Comparison of ENCODE assay signal across 9 mouse cellular contexts in the genomic region with DNA sequence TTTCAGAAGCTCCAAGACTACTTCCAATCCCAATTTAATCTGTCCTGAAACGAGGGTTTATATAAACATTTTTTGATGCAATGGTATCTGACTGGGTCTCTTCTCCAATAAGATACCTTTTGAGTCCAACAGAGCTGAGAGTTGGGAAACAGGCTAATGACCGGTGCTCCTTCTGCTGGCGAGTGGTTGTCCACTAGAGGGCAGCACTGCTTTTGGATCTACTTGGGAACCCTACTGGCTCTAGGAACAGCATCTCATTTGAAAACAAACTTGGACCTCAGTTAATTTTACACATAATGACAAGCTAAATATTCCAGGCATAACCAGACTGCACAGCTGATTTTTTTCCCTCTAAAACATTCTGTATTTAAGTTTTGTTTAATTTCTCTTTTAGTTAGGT.
DNase-seq lines count a peak whose midpoint lies in the region; ATAC-seq and TF ChIP-seq lines count a peak whose summit lies in the region.
"Had no signal": no experiment of that assay in that cellular context is flagged by ENCODE, and none has a peak within 500 bp of the region (broad histone marks: within the 10 kb centered on the region; RNA-seq: fewer than 3 reads in every experiment).

No protein-coding gene starts in this region.

- H3K9me3 ChIP-seq in stomach, postnatal 0 days (ENCODE audit: control insufficient read depth, low read length): no peaks in the 10 kb centered on the region
- H3K9me3 ChIP-seq: embryonic facial prominence, embryonic 13.5 days had no signal

- peak; percentile 63; the same call in 1 of the 2 replicates for ATAC-seq in monocyte, adult 5-6 weeks (replicated peaks; ENCODE audit: insufficient number of reproducible peaks, low FRiP score, low TSS enrichment, poor library complexity, severe bottlenecking)
- ATAC-seq in stomach, postnatal 0 days (ENCODE audit: low FRiP score, low TSS enrichment): no peak

- H3K4me3 ChIP-seq in stomach, postnatal 0 days (ENCODE audit: low read depth, low read length): no peak overlapping the region
- H3K4me3 ChIP-seq: embryonic facial prominence, embryonic 13.5 days had no signal

- peak; percentile 71 for DNase-seq in 416B (ENCODE audit: low read depth)
- peak; percentile 80 for DNase-seq in ZHBTc4 (ENCODE audit: low read depth, low spot score)
- DNase-seq in cerebellum, postnatal 36 days: peak; percentile 75 to 82
- DNase-seq in gastrocnemius, adult 18-20 months (ENCODE audit: low spot score): peak; percentile 77
- peak; percentile 78 for DNase-seq in induced T-regulatory cell, adult 2 months (ENCODE audit: low read depth)
- peak; percentile 80 to 81 for DNase-seq in left cerebral cortex, postnatal 10 days (ENCODE audit: extremely low spot score in 1 of 2, low spot score in 2 of 2)
- peak; percentile 75 for DNase-seq in stomach, postnatal 0 days (ENCODE audit: low spot score)

- intact Hi-C loops in left cerebral cortex, postnatal 10 days (cut with DNase I): loop anchor here (5.0 kb wide), 1 partner anchor 382 kb away; no protein-coding TSS in a partner anchor

- H3K9ac ChIP-seq in stomach, postnatal 0 days (ENCODE audit: low read length): no peak overlapping the region
- H3K9ac ChIP-seq: embryonic facial prominence, embryonic 13.5 days had no signal

- no peak overlapping the region for H3K4me2 ChIP-seq in stomach, postnatal 0 days (replicated peaks; ENCODE audit: low read depth)
- H3K4me2 ChIP-seq: embryonic facial prominence, embryonic 13.5 days had no signal

- peak; percentile 96 for TF ChIP-seq CTCF in stomach, postnatal 0 days (IDR thresholded peaks at IDR 0.05; ENCODE audit: low read depth)

- no peak overlapping the region for H3K27ac ChIP-seq in stomach, postnatal 0 days (replicated peaks)
- H3K27ac ChIP-seq: embryonic facial prominence, embryonic 13.5 days had no signal

- no peaks in the 10 kb centered on the region for H3K4me1 ChIP-seq in stomach, postnatal 0 days (replicated peaks; ENCODE audit: control insufficient read depth, insufficient read depth)

- no peaks in the 10 kb centered on the region for H3K36me3 ChIP-seq in stomach, postnatal 0 days (ENCODE audit: control insufficient read depth, insufficient read depth, low read length)
- H3K36me3 ChIP-seq: embryonic facial prominence, embryonic 13.5 days had no signal

- TF ChIP-seq EP300 in stomach, postnatal 0 days (optimal IDR thresholded peaks at IDR 0.05): no peak

- 2% methylated on average over 3 of the region's 3 CpGs for WGBS in stomach, postnatal 0 days

- H3K27me3 ChIP-seq in stomach, postnatal 0 days (ENCODE audit: control insufficient read depth, insufficient read depth, low read length): no peaks in the 10 kb centered on the region
- H3K27me3 ChIP-seq: embryonic facial prominence, embryonic 13.5 days had no signal
